Mouse (Mus musculus) limb, embryonic 13.5 days (tissue): ENCODE data around the gene Atat1. TPM values are rescaled to one million over a fixed set of nuclear protein-coding genes. Genes with fewer than 3 reads are reported as not detected.

Source experiments
- ATAC-seq: fragments of 200-750 bp; cut with Nextera tagmentation; 2 replicates; pipeline ENCODE4 v1.8.0; 2017; ENCODE audit warnings: low read depth, moderate number of reproducible peaks, moderate TSS enrichment; ENCODE audit not compliant: low FRiP score
- H3K27ac ChIP-seq: fragments of 300-500 bp; sonication (generic); 2 replicates; pipeline ENCODE4 v1.5.1; 2015; ENCODE audit warnings: inconsistent platforms, mild to moderate bottlenecking, moderate library complexity
- H3K27me3 ChIP-seq: fragments of 300-500 bp; sonication (generic); 2 replicates; pipeline ENCODE4 v1.6.1; 2015; ENCODE audit warnings: mild to moderate bottlenecking, inconsistent platforms
- H3K36me3 ChIP-seq: fragments of 300-500 bp; sonication (generic); 2 replicates; pipeline ENCODE4 v1.6.1; 2015; ENCODE audit warnings: inconsistent platforms, mild to moderate bottlenecking, moderate library complexity
- H3K4me1 ChIP-seq: fragments of 300-500 bp; sonication (generic); 2 replicates; pipeline ENCODE4 v1.6.1; 2015; ENCODE audit warnings: inconsistent platforms
- H3K4me2 ChIP-seq: fragments of 300-500 bp; sonication (generic); replicated peaks from 2 replicates; pipeline ENCODE4 v1.6.1; 2015; ENCODE audit warnings: inconsistent platforms, mild to moderate bottlenecking, moderate library complexity
- H3K4me3 ChIP-seq: fragments of 300-500 bp; sonication (generic); 2 replicates; pipeline ENCODE4 v1.5.1; 2015; ENCODE audit warnings: moderate library complexity, mild to moderate bottlenecking, inconsistent platforms
- H3K9ac ChIP-seq: fragments of 300-500 bp; sonication (generic); 2 replicates; pipeline ENCODE4 v1.6.1; 2015; ENCODE audit warnings: mild to moderate bottlenecking, inconsistent platforms
- H3K9me3 ChIP-seq: fragments of 300-500 bp; sonication (generic); 2 replicates; pipeline ENCODE4 v1.6.1; 2016; ENCODE audit warnings: inconsistent platforms
- WGBS: fragments of 180-500 bp; shearing (Covaris S2); methylation state at CpG from one replicate; pipeline ENCODE4 v1.1.7; 2015; 5-methylcytosine and 5-hydroxymethylcytosine counted together
- polyA plus RNA-seq: library from polyadenylated mRNA; unstranded; fragments of >200 nt; fragmentation: Nextera tagmentation; extraction: Ambion mirVana; gene quantifications from 2 replicates; pipeline ENCODE4 v1.2.1, GENCODE M21; 2015

Atat1 gene
- polyA plus RNA-seq, 1 experiment from 2014 or later: 139 TPM

DNA sequence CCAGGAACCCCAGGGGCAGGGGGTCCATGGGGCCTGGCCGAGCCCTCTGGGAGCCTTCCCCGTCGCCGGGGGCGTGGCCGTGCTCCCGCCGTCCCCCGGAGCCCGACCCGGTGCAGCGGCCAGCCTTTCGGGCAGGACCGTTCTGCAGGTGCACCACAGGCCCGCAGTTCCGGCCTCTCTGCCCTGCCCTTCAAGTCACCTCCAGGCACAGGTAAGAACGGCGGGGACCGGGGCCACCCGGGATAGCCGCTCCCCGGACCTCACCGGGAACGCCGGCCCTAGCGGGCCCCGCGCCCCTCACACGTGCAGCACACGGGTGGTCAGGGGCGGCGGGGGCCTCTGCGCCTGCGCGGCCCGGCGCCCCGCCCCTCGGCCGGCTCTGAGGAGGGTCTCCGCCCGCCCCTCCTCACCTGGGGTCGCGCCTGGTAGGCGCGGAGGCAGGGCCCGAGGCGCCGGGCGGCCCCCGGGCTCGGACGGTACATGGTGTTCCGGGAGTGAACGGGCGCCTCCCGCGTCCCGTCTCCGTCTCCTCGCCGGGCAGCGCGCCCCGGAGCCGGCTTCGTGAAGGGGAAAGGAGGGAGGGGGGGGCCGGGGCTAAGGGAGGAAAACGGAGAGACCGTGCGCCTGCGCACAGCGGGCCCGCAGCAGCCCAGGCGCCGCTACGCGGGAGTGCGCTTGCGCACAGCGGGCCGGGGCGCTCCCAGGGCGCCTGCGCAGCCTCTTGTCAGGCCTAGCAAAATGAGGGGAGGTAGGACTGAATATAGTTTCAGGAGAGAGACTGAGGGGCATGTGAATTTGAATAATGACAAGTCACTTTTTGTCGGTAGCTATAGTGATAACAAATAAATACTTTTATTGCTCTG, 12.9 kb downstream of the Atat1 start, which contains the start of gene 2310061I04Rik:
2310061I04Rik (minus strand) TSS at position 651 of the 863 bp plus-strand sequence.
- H3K27me3 ChIP-seq: no peaks in the 10 kb centered on the region
- ATAC-seq: peak; percentile 93
- peaks cover 66% of the 10 kb centered on the region for H3K36me3 ChIP-seq
- peak within 1 kb of the TSS; percentile 81 for H3K4me3 ChIP-seq
- peak within 1 kb of the TSS; percentile 86 for H3K9ac ChIP-seq
- no peaks in the 10 kb centered on the region for H3K9me3 ChIP-seq
- H3K4me1 ChIP-seq: peaks cover 20% of the 10 kb centered on the region
- H3K4me2 ChIP-seq: peak within 1 kb of the TSS; percentile 100
- WGBS: under 1% methylated on average over 73 of the region's 86 CpGs
- peak within 1 kb of the TSS; percentile 84 for H3K27ac ChIP-seq

DNA sequence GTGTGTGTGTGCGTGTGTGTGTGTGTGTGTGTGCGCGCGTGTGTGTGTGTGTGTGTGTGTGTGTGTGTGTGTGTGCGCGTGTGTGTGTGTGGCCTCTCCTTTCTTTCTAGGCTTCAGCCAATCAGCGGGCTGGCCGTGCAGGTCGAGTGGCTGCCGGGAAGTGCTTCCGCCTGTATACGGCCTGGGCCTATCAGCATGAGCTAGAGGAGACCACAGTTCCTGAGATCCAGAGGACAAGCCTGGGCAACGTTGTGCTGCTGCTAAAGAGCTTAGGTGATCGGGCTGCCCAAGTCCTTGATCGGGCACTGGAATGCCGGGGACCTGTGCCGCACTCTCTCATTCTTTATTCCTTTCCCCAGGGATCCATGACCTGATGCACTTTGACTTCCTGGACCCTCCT, 22.1 kb downstream of the Atat1 start:
- no peak overlapping the region for H3K27ac ChIP-seq
- H3K4me1 ChIP-seq: no peaks in the 10 kb centered on the region
- H3K4me2 ChIP-seq: no peak overlapping the region
- H3K9me3 ChIP-seq: no peaks in the 10 kb centered on the region
- H3K4me3 ChIP-seq: no peak overlapping the region
- peaks cover 94% of the 10 kb centered on the region for H3K36me3 ChIP-seq
- 86% methylated on average over 13 of the region's 17 CpGs for WGBS
- ATAC-seq: no peak
- H3K9ac ChIP-seq: no peak overlapping the region
- H3K27me3 ChIP-seq: no peaks in the 10 kb centered on the region

DNA sequence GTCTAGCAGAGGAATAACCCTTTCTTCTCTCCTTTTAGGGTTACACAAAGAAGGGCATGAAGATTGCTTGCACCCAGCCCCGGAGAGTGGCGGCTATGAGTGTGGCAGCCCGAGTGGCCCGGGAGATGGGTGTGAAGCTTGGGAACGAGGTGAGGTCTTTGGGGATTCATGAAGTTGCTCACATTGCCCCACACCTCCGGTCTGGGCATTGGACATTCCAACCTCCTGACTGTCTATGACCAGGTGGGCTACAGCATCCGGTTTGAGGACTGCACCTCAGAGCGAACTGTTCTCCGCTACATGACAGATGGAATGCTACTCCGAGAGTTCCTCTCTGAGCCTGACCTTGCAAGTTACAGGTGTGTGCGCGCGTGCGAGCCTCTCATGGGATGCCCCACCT, 26.1 kb downstream of the Atat1 start:
- Histone ChIP-seq H3K9ac (no peak overlapping the region), H3K4me2 (no peak overlapping the region), H3K9me3 (no peaks in the 10 kb centered on the region), H3K4me1 (peaks cover 12% of the 10 kb centered on the region), H3K36me3 (peaks cover 73% of the 10 kb centered on the region), H3K4me3 (no peak overlapping the region), H3K27ac (no peak overlapping the region), H3K27me3 (no peaks in the 10 kb centered on the region)
- ATAC-seq: no peak
- 97% methylated on average over 14 of the region's 14 CpGs for WGBS

DNA sequence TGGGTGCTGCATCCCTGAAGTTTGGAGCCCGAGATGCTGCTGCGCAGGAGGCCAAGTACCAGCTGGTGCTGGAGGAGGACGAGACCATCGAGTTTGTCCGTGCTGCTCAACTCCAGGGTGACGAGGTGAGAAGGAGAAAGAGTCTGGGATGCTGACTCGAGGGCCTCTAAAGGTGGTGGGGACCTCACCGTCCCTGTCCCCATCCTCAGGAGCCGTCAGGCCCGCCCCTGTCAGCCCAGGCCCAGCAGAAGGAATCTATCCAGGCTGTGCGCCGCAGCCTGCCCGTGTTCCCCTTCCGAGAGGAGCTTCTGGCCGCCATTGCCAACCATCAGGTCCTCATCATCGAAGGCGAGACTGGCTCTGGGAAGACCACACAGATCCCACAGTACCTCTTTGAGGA, 27.0 kb downstream of the Atat1 start:
- no peaks in the 10 kb centered on the region for H3K9me3 ChIP-seq
- ATAC-seq: no peak
- 93% methylated on average over 17 of the region's 17 CpGs for WGBS
- no peak overlapping the region for H3K9ac ChIP-seq
- no peaks in the 10 kb centered on the region for H3K27me3 ChIP-seq
- peaks cover 64% of the 10 kb centered on the region for H3K36me3 ChIP-seq
- peaks cover 12% of the 10 kb centered on the region for H3K4me1 ChIP-seq
- no peak overlapping the region for H3K27ac ChIP-seq
- no peak overlapping the region for H3K4me3 ChIP-seq
- H3K4me2 ChIP-seq: no peak overlapping the region

DNA sequence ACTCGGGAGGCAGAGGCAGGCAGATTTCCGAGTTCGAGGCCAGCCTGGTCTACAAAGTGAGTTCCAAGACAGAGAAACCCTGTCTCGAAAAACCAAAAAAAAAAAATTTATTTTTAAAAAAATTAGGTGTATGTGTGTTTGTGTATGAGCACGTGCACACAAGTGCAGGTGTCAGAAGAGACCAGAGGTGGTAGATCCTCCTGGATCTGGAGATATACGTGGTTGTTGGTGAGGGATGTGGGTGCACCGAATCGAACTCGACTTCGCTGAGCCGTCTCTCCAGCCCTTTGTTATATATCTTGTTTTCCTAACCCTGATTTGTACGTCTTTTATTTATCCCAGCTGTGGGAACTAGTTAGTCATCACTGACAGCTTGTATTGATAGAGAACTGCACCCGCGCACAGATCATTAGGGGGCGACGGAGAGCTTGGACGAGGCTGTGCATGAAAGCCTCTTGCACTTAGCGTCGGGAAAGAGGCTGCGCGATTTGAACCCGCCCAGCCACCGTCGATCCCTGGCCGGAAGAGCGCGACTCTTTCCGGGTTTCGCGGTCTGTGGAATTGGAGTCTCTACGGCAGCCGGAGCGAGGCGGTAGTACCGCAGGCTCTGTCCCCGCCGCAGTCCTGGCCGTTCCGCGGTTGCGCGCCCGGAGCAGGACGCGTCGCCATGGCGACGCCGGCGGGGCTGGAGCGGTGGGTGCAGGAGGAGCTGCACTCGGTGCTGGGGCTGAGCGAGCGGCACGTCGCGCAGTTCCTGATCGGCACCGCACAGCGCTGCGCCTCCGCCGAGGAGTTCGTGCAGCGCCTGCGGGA, 30.4 kb downstream of the Atat1 start, which contains the start of gene Dhx16:
Dhx16 (plus strand) TSS at position 575 of the 813 bp plus-strand sequence.
- peak within 1 kb of the TSS; percentile 94 for H3K4me3 ChIP-seq
- peak within 1 kb of the TSS; percentile 33; the same call in 1 of the 2 replicates for H3K27ac ChIP-seq
- H3K9ac ChIP-seq: peak within 1 kb of the TSS; percentile 93
- H3K4me1 ChIP-seq: peaks cover 12% of the 10 kb centered on the region
- peaks cover 50% of the 10 kb centered on the region for H3K36me3 ChIP-seq
- H3K27me3 ChIP-seq: no peaks in the 10 kb centered on the region
- H3K9me3 ChIP-seq: no peaks in the 10 kb centered on the region
- H3K4me2 ChIP-seq: peak within 1 kb of the TSS; percentile 83
- WGBS: 5% methylated on average over 66 of the region's 66 CpGs
- peak; percentile 93 for ATAC-seq

DNA sequence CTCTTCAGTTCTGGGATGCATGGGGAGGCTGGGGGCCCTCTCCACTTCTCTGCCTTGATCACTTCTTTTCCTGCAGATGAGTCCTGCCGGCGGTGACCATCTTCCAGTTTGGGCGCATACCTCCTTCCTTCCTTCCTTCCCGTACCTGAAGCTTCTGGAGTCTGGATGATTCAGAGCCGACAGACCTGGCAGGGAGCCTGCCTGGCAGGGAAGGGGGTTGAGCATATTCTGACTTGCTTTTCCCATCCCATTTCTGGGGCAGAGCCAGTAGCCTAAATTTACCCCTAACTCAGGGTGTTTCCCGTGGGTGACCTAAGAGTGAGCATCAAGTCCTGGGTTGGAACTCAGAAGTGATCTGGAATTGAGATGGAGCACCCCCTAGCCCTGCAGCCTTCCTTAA, 35.2 kb downstream of the Atat1 start:
- whole genome bisulfite sequencing: 93% methylated on average over 6 of the region's 6 CpGs
- no peak for ATAC-seq
- no peak overlapping the region for H3K4me2 ChIP-seq
- no peak overlapping the region for H3K4me3 ChIP-seq
- no peaks in the 10 kb centered on the region for H3K9me3 ChIP-seq
- H3K9ac ChIP-seq: no peak overlapping the region
- peaks cover 29% of the 10 kb centered on the region for H3K4me1 ChIP-seq
- no peaks in the 10 kb centered on the region for H3K27me3 ChIP-seq
- H3K27ac ChIP-seq: no peak overlapping the region
- peaks cover 40% of the 10 kb centered on the region for H3K36me3 ChIP-seq

DNA sequence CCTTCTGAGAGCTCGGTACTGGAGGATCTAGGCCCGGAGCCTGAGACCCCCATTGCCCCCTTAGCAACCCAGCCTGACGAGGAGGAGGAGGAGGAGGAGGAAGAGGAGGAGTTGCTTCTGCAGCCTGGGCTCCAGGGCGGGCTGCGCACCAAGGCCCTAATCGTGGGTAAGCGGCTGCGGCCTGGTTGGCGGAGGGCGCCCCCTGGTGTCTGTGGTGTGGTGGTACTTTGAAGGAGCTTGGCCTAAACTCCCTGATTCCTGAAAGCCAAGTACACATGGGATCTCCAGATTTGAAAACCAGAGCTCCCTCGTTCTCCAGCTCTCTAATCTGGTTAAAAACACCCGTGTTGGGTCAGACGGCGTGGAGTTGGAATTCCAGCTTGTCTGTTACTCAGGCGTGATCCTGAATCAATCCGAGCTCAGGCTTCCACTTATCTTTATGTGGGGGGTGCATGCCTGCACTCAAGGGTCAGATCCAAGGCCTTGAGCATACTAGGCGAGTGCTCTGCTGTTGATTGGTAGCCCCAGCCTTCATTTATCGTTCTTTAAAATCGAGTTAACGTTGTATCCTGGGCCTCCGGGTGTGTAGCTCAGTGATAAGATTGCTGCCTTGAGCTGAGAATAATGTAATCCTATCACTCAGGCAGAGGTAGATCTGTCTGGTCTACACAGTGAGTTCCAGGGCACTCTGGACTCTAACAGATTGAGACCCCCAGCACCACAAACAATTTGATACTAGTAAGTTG, 35.9 kb downstream of the Atat1 start:
- H3K9ac ChIP-seq: peak overlapping the region; percentile 13; the same call in 1 of the 2 replicates
- peaks cover 40% of the 10 kb centered on the region for H3K36me3 ChIP-seq
- peak; percentile 65 for ATAC-seq
- WGBS: 32% methylated on average over 21 of the region's 21 CpGs
- H3K4me2 ChIP-seq: peak overlapping the region; percentile 12; the same call in 1 of the 2 replicates
- H3K4me1 ChIP-seq: peaks cover 36% of the 10 kb centered on the region
- no peaks in the 10 kb centered on the region for H3K27me3 ChIP-seq
- no peak overlapping the region for H3K27ac ChIP-seq
- no peak overlapping the region for H3K4me3 ChIP-seq
- no peaks in the 10 kb centered on the region for H3K9me3 ChIP-seq

DNA sequence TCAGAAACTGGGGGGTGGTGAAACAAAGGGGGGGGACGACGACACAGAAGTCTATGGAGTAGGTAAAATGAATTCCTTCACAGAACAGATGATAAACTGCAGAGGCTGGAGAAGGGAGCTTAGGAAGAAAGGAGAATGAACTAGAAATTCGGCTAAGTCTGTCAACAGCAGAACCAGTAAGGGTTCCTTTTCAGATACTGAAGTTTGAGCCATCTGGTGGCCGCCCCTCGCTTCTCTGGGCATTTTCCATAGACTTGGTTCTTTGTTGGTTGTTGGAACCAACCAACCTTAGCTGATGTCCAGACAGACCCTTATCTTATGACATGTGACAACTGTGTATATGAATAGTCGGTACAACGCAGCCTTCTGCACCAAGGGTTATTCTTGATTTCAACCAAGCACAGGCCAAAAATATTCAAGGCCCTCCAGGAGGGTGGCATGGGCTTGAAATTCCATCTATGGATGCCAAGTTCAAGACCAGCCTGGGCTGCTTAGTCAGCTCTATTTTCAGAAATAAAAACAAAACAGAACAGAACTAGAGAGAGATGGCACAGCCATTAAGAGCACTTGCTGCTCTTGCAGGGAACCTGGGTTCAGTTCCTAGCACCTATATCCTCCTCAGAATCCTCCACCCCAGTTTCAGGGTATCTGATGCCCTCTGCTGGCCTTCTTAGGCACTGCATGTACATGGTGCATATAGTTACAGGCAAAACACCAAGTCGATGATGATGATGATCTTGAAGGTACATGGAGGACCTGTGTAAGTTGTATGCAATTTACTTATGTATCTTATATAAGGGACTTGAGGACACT, 38.8 kb downstream of the Atat1 start:
- H3K9me3 ChIP-seq: no peaks in the 10 kb centered on the region
- no peaks in the 10 kb centered on the region for H3K27me3 ChIP-seq
- no peak overlapping the region for H3K9ac ChIP-seq
- H3K4me3 ChIP-seq: peak overlapping the region; percentile 63
- peak overlapping the region; percentile 6; the same call in 1 of the 2 replicates for H3K27ac ChIP-seq
- peaks cover 58% of the 10 kb centered on the region for H3K4me1 ChIP-seq
- ATAC-seq: no peak
- H3K36me3 ChIP-seq: peaks cover 39% of the 10 kb centered on the region
- WGBS: 85% methylated on average over 8 of the region's 8 CpGs
- peak overlapping the region; percentile 99 for H3K4me2 ChIP-seq

DNA sequence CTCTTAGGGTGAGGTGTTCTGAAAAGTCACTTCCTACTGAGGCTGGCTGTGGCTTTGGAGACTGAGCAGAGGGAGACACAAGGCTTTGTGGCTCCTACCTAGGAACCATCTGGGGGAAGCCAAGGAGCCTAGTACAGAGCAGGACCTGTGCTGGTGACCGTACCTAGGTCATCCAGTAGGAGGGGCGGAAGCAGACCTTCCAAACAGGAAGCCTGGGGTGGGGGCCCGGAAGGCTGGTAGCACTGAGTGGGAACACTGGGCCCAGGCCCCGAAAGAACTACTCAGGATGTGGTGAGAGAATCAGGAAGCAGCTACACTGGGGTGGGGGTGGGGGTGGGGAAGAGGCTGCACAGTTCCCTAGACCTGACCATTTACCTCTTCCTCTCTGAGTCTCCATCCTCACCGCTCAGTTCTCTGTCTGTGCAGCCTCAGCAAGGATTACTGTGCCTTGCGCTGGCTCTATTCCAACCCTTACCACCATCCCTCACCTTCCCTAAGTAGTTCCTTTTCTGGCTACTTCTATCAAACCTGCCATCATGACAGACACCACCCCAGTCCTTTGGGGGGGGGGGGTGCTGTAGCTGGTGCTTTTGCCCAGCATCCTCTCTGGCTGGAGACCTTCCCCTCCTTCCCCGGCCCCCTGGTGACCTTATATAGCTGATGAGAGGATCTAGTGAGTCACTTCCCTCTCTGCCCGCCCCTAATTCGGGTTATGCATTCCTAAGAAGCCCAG, 39.6 kb downstream of the Atat1 start:
- Histone ChIP-seq H3K9me3 (no peaks in the 10 kb centered on the region), H3K27ac (peak overlapping the region; percentile 6; the same call in 1 of the 2 replicates), H3K9ac (peak overlapping the region; percentile 86), H3K36me3 (peaks cover 34% of the 10 kb centered on the region), H3K4me3 (peak overlapping the region; percentile 63), H3K4me2 (peak overlapping the region; percentile 99), H3K27me3 (no peaks in the 10 kb centered on the region), H3K4me1 (peaks cover 58% of the 10 kb centered on the region)
- ATAC-seq: no peak
- 63% methylated on average over 9 of the region's 9 CpGs for WGBS

DNA sequence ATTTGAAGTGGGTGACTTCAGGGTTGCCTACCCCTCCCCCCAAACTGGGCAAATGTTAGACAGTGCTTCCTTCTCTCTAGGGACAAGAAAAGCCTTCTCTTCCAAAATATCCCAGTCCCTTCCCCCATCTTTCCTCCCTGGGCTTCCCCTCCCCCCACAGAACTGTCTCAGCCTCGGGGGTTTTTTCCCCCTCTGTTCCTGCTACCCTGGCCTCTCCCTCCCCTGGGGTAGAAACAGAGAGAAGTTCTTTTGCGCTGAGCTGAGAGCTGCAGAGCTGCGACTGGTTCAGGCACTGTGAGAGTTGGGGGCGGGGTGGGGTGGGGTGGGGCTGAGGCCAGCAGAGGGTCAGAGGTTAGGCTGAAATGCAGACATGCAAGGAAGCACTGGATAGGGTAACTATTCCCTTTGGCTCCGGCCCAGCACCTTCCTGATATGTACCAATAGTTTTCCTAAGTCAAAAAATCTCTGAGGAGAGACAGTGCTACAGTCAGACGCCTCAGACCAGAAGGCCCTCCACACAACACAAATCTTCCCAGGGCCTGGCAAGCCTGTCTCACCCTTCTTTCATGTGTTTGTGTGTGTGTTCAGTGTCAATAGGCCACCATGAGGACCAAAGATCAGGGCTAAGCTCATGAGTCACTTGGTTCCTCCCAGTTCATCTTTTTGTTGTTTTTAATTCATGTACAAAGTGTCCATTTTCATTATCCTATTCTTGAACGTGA, 40.4 kb downstream of the Atat1 start:
- WGBS: 4% methylated on average over 7 of the region's 7 CpGs
- Histone ChIP-seq H3K36me3 (peaks cover 26% of the 10 kb centered on the region), H3K9ac (peak overlapping the region; percentile 86), H3K4me2 (peak overlapping the region; percentile 99), H3K4me1 (peaks cover 65% of the 10 kb centered on the region), H3K9me3 (no peaks in the 10 kb centered on the region), H3K4me3 (peak overlapping the region; percentile 63), H3K27ac (peak overlapping the region; percentile 6; the same call in 1 of the 2 replicates), H3K27me3 (no peaks in the 10 kb centered on the region)
- ATAC-seq: no peak
